Mouse (Mus musculus) inflammation-experienced regulatory T-cells, adult 6 months (primary cell): ENCODE data around the gene Sys1. TPM values are rescaled to one million over a fixed set of nuclear protein-coding genes. Genes with fewer than 3 reads are reported as not detected.

ENCODE experiments used
- ATAC-seq: one replicate; pipeline ENCODE4 v1.8.0; 2017
- polyA plus RNA-seq, 3 experiments: library from polyadenylated mRNA; unstranded; fragments of 100-300 nt; shearing (Covaris generic); gene quantifications; one replicate each; pipeline ENCODE4 v1.2.1; 2017

Gene Sys1
- polyA plus RNA-seq, 3 experiments from 2014 or later: 10.4 to 35.1 (median 25.4) TPM

DNA sequence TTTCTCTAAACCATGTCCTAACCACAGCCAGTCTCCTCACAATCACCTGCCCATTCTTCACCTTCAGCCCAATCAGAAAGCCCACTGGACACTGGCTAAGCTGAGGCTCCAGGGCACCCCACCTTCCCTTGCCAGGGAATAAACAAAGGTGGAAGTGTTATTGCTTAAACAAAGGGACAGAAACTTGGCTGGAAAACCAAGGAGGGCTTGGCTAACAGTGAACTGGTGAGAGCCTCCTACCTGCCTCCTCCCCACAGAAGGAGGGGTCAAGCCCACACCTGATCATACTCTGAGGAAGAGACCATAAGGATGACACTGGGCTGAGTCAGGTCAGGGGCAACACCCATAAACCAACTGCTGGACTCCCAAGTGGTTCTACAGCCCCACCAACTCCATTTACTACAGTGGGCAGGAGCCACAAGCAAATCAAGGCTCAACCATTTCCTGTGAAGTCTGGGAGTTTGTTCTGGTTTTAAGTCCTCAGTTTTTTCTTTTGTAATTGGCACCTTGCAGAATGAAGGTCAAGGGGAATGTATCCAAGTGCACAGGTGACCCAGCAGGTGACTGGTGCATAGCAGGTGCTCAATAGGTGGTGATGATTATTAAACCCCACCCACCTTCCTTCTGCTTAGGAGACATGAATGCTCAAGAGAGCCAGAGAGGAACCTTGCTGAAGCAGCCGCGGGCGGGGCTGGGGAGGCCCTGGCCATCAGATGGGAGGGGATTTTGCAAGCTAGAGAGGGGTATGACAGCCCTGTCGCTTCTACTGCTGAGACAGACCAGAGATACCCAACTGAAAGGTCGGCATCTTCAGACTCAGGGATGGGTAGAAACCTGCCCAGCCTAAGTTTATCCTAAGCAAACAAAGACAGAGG lies 21.3 kb upstream of the Sys1 start:
- ATAC-seq: no peak

DNA sequence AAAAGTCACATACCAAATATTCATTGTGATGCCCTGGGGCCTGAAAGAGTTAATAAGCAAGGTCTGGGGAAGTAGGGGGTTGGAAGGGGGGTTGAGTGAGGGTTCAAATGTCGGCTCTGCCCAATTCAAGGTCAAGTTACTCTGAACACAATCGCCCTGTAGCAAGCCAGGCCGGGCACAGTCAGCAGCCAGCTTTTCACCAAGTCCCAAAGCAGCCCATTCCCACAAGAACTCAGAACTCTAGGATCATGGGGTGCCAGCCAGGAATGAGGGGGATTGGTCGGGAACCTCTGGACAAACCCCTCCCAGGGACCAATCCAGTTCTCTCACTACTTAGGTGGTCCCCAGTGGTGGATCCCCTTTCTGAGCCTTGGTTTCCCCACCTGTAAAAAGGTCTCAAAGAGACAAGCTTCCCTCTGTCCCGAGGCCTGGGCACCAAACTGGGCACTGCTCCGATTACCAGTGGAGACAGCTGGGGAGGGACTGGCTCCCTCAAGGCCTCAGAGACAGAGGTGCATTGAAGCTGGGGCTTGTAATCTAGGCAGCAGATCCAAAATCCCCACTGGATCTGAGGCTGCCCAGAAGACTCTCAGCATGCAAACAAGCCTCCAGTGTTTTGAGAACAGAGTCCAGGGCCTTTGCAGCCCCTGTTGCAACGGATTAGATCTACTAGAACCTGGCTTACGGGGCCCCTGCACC lies 20.4 kb upstream of the Sys1 start:
- ATAC-seq: no peak

DNA sequence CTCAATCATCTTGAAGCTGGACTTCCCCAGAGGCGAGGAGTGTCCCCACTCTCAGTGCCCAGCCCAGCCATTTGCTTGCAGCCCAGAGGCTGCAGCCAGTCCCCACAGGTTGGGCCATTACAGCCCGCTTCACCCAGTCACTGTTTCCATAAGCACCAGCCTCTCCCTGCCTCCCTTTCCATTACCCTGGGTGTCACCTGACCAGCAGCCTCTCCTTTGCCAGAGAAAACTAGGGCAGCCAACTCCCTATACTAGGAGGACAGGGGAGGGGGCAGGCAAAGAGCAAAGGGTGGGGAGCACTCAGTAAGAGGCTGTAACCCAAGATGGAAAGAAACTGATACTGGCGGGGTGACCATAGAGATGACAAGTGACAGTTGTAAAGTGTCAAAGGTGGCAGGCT lies 19.8 kb upstream of the Sys1 start:
- ATAC-seq: no peak

DNA sequence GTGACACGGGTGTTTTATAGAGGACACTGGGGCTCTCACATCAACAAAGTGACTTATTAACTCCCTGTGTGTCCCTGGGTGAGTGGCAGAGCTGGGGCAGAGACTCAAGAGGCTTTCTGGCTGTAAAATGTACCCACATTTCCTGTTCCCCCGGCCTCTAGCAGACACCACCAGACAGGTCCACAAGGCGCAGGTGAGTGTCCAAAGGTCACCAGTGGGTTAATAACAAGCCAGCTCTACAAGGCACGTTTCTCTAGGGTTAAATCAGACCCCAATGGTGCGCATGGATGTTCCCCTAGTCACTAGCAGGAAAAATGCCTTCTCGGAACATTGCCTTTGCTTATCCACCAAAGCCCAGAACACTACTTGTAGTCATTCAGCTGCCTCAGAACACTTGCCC lies 19.1 kb upstream of the Sys1 start:
- ATAC-seq: no peak

DNA sequence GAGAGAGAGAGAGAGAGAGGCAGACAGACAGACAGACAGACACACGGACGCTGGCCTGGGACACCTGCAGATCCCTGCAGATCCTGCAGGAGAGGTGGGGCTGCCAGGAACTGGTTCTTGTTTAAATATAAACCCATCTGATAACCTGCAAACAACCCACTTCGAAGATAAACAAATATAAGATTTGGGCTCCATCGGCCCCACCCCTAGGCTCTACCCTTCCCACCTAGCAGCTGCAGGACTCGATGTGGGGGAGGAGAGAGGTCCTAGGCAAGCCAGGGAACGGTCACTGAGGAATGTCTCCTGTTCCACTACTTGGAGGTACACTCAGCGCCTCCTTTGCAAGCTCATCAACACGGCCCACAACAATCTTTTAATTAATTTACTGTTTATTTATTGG lies 18.5 kb upstream of the Sys1 start:
- ATAC-seq: no peak

DNA sequence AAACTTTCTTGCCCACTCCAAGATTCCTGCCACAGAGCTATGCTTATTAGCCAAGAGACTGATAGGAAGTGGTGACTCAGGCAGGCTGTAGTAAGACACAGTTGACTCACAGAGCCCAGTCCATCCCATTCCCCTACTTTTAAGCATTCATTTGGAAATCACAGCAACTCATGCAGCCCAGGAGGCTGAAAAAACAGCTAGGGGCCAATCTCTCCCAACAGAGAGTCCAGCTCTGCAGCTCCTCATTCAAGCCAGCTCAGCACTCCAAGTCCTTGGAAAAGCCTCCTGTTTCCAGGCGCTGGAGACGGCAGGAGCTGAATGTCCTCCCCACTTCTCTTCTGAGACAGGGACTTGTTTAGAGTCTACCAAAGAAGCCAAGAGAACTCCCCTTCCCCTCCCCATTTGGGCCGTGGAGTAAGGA lies 17.8 kb upstream of the Sys1 start:
- no peak for ATAC-seq

DNA sequence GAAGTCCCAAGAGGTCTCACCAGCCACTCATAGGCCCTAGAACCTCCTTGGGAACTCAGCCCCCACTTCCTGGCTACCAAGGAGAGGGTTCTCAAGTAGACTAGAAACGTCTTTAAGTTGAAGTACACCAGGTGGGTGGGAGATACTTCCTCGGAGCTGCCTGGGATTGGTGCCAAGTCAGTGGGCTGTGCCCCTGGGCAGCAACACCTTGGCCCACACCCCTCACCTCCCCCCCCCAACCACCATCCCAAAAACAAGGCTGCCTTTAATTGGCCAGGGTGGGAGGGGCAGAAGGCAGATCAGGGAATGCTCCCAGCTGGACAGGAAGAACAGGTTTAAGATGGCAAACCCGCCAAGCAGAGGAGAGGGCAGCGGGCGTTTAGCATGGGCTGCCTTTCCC lies 16.4 kb upstream of the Sys1 start:
- no peak for ATAC-seq

DNA sequence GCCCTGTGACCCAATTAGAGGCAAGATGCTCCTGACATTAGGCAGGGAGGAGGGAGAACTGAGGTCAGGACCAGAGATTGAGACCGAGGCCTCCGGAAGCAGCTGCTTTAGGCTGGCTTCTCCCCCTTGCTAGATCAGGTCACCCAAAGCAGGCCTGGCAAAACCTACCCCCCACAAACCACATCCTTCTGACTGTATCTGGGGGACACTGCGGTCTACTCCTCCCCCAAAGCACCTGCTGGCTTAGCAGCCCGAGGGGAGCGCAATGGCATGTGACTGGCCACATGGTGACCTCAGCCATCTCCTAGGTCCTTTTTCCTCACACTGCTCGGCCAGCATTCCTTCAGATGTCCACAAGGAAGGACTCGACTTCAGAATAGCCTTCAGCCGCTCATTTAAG lies 15.6 kb upstream of the Sys1 start:
- peak; percentile 83 for ATAC-seq

DNA sequence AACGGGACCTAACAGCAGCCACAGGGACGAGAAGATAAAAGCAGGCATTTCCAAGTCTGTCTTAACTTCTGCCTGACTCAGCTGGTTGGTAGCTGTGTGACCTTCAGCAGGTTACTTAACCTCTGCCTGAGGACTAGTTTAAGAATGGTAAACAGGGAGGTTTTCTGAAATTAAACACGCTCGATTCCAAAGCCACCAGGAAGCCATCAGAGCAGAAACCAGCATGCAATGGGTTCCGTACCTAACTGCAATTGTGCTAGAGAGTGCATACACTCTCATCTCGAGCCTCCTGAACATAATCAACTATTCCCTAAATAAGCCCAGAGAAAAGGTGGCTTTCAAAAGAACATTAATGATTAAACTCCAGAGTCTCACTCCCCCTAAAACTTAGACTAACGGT lies 15.0 kb upstream of the Sys1 start:
- no peak for ATAC-seq

DNA sequence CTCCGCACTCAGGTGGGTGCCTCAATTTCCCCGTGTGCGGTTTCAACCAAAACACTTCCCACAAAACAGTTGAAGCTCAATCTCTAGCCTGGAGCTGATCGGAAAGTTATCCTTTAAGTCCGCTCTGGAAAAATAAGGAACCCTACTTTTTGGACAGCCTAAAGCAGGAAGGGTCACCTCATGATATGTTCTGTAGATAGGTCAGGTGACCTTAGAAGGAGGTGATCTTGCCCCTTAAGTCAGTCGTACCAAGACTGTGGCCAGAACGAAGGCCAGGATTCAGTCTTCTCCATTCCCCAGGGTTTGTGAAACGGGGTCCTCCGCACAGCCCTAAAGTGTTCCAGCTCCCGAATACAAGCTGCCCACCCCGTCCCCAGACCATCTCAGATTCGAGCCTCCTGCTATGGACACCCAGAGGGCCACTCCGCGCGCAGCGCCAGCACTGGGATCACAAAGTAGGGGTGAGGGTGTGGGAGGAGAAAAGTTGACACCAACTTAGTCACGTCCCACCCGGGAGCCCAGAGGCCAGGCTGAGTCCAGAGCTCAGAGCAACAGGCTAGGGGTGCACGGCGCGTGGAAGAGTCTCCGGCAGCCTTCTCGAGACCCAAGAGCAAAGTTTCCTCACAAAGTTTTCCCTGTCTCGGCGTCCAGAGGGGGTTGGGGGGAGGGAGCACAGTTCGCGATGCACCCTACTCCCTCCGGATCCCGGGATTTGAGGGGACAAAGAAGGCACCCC lies 14.3 kb upstream of the Sys1 start:
- no peak for ATAC-seq

DNA sequence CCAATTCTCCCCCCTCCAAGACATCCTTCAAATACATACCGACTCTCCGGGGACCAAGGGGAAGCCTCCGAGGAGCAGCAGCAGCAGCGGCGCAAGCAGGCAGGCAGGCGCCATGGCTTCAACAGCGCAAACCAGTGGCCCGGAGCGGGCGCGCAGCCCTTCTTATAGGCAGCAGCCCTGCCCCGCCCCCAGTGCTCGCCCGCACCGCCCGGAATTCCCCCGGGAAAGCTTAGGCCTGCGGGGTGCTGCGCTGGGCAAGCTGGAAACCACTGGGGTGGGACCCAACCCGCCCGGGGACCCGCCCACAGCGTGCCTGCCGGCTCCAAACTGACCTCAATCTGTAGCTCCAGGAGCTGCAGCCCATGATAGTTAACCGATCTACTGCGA lies 13.7 kb upstream of the Sys1 start:
- ATAC-seq: peak; percentile 59

DNA sequence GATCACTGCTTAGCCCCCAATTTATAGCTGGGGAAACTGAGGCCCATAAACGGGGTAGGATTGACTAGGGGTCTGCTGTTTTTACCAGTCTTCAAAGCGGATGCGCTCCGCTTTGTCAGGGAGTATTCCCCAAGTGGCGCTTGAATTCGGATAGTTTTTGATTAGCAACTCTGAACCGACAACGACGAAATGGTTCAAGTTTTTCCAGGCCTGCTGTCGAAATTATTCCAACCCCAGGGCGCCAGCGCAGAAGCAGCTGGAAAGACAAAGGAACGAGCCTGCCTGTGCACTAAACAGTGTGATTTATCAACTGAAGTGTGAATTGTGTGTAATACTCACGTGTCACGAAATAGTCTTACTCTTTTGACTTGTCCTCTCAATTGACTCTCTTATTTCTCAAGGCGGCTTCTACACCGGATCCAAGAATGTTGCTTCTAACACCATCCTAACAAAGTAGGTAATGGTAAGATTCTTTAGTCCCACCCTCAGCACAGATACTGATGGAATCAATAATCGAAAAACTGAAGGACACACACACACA lies 13.2 kb upstream of the Sys1 start, which contains the start of gene Sdc4:
Sdc4 (minus strand) TSS at position 428 of the 541 bp plus-strand sequence.
- no peak for ATAC-seq

DNA sequence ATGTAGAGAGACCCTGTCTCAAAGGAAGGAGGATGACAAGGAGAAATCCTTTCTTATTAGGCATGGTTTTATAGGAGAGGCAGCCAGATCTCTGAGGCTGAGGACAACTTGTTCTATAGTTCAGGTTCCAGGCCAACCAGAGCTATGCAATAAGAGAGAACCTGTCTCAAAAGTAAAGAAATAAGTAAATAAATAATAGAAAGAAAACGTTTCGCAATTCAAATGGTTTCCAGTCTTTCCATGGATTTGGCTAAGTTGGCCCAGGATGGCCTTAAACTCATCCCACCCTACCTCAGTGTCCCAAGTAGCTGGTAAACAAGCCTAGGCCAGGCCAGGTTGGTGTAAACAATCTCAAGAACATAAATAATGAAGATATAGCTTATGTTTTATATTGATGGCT lies 12.1 kb upstream of the Sys1 start:
- no peak for ATAC-seq

DNA sequence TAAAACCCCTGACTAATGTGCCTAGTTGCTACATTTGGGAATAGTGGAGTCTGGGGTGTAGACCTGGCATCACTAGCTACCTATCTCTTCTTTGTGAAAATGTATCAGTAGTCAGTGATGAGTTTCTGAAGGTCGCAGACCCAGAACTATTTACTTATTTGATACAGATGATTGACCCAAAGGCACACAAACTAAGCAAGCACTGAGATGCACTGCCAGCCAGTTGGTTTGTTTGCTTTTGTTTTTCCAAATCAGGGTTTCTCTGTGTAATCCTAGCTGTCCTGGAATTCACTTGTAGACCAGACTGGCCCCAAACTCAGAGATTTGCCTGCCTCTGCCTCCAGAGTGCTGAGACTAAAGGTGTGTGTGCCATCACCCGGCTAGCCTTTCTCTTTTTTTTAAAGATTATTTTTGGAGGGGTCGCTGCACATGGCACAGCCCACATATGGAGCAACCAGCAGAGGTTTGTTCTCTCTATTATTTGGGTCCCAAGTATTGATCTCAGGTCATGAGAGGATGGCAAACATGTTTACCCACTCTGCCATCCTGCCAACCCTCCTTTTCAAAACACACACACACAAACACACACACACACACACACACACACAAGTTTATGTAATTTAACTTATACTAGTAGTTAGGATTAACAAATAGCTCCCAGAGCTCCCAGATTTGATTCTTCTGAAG lies 11.2 kb upstream of the Sys1 start:
- ATAC-seq: no peak

DNA sequence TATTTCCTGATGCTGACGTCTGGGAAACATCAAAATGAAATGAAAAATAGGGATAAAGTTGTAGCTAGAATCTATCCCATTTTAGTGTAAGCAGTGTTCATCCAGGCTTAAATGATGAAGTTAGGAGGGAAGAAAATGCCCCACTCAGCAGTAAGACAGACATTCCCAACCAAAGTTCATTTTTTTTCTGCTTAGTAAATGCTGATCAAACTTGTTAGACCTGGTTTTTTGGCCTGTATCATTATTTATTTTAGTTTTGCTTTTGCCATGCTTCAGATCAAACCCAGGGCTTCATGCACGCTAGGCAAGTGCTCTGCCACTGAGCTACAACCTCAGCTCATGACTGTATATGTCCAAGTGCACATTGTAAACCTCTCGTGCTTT lies 10.7 kb upstream of the Sys1 start:
- no peak for ATAC-seq

DNA sequence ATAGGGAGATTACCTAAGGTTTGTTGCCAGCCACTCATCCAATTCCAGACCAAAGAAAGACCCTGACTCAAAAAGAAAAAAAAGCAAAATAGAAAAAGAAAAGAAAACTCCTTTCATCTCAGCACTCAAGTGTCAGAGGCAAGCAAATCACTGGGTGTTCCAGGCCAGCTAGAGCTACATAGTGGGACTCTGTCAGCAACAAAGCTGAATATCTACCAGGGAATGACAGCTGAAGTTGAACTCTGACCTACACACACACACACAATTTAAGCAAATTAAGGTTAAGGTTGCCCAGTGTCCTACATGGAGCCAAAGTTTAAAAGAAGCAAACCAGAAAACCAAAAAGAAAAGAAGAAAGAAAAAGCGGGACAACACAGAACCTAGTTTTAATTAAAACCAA lies 8.6 kb upstream of the Sys1 start:
- ATAC-seq: no peak

DNA sequence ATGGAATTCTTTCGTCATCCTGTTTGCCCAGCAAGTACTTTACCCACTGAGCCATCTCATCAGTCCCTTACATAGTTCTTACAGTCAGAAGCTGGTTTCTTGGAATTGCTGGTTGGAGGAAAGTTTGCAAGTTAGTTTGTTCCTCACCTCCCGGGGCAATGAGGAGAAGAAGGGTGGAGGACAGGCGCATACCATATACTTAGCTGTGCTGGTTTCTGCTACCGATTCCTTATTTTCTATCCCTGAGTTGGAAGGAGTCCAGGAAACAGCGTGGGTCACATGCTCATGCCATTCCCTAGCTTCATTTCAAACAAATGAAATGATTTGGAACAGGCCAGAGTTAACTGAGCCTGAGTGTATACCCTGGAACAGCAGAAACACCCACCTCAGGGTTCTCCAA lies 7.8 kb upstream of the Sys1 start:
- no peak for ATAC-seq

DNA sequence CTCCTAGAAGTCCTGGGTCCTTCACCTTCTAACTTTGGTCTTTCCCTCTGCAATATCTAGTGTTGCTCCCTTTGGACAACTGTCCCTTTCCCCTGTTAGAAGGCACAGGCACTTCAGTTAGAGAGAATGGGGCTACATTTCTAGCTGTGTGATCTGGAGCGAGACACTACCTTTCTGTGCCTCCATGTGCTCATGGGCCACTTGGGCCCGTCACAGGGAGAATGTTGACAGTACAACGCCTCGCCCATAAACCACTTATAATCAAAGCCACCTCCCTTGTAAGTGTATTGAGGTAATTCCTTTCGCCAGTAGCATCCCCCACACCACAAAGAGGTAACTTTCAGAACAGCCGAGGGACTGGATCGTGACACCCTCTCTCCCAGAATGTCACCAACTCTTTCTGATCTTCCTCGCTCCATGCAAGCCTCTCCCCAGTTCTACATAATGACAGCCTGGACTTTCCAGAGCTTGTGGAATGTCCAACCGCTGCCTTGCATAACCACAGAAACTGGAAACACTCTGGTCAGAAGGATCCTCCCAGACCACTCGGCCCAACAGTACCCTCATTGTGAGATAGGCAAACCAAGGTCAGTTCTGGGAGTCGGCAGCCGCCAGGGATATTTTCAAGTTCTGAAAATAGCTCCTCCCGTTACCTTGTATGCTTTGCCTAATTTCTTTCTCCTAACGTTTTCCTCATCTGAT lies 7.3 kb upstream of the Sys1 start:
- no peak for ATAC-seq

DNA sequence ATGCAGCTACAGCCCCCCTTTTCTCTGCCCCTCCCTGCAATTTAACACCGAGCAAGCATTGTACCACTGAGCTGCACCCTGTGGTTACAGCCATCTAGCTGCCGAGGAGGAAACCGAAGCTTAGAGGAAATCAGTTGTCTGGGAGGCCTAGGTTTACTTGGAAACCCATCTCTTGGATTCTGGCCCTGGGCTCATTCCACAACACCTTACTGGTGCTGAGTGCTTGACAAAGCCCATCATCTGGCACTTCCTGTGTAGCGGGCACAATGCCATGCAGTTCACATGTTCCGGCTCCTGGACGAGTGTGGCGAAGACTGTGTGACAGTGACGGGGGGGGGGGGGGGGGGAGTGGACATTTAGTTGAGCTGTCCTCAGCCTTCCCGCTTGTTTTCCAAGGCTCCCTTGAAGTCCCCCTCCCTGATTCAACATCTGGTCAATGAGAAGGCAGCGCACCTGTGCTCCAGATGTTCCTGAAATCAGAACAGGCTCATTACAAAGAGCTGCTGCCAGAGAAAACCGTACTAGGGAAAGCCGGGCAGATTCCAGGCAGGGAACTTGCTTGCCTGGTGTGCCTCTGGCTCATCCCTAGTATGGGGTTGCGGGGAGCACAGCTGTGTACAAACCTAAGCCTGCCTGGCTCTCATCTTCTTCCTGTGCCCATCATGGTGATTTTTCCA lies 4.6 kb upstream of the Sys1 start:
- ATAC-seq: no peak

DNA sequence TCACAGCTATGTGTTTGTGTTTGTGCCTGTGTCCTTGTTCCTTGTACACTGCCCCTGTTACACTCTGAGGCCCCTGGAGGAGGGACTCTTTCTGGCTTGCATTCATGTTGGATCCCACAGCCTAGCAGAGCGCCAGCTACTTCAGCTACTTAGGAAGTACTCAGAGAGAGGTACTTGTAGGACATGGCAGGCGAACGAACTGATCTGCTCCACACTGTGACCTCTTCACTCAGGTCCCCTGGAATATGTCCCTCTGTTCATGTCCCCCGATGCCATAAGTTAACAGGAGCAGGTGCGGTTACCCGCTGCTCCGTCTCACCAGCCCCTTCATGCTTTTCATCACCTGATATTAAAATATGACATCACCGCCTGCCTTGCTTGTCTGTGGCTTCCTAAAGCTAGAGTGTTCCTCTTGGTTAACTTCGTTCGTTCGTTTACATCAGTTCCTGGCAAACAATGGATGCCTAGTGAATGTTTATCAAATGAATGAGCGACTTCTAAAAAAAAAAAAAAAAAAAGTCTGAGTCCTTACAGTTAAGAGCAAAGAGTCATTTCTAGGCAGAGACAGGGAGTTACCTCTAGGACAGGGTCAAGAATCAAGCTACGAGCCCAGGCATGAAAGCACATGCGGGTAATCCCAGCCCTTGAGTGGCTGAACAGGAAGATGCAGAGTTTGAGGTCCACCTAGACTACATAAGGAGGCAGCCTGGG lies 3.6 kb upstream of the Sys1 start:
- ATAC-seq: no peak
